Mouse (Mus musculus) myocyte (in vitro differentiated cells): Measurements from ENCODE around the gene Pou2f1. TPM values are rescaled to one million over a fixed set of nuclear protein-coding genes. Genes with fewer than 3 reads are reported as not detected.

Experiments
- H3K27me3 ChIP-seq: one replicate; pipeline ENCODE4 v1.6.1; 2011; ENCODE audit not compliant: control insufficient read depth, insufficient read depth, insufficient read length
- H3K36me3 ChIP-seq: one replicate; pipeline ENCODE4 v1.6.1; 2011; ENCODE audit not compliant: control insufficient read depth, insufficient read depth
- H3K4me2 ChIP-seq: one replicate; pipeline ENCODE4 v1.6.1; 2011; ENCODE audit warnings: low read depth, control low read depth
- H3K4me3 ChIP-seq: one replicate; pipeline ENCODE4 v1.5.1; 2011; ENCODE audit warnings: mild to moderate bottlenecking, control low read depth, moderate library complexity
- H3K79me2 ChIP-seq: one replicate; pipeline ENCODE4 v1.6.1; 2011; ENCODE audit not compliant: control insufficient read depth, insufficient read depth
- H3ac ChIP-seq: one replicate; pipeline ENCODE4 v1.6.1; 2011; ENCODE audit not compliant: control insufficient read depth, insufficient read length
- CEBPB ChIP-seq: IDR thresholded peaks from 2 replicates; pipeline ENCODE4 v1.6.1; 2011; ENCODE audit warnings: mild to moderate bottlenecking, moderate library complexity; ENCODE audit not compliant: poor library complexity, insufficient read depth, severe bottlenecking
- E2F4 ChIP-seq: IDR thresholded peaks from one replicate; pipeline ENCODE4 v1.6.1; 2011; ENCODE audit warnings: mild to moderate bottlenecking, control low read depth, moderate library complexity; ENCODE audit not compliant: insufficient read depth
- MAX ChIP-seq: IDR thresholded peaks from one replicate; pipeline ENCODE4 v1.6.1; 2011; ENCODE audit warnings: low read depth, mild to moderate bottlenecking, control low read depth
- MYOD1 ChIP-seq, 3 experiments: IDR thresholded peaks; one replicate each; pipeline ENCODE4 v1.6.1; 2011; ENCODE audit warnings: control low read depth in 2 of 3, low read depth in 2 of 3, mild to moderate bottlenecking in 2 of 3, moderate library complexity in 1 of 3; ENCODE audit not compliant: insufficient read length in 2 of 3, control insufficient read depth in 1 of 3
- MYOG ChIP-seq, 3 experiments: IDR thresholded peaks; one replicate each; pipeline ENCODE4 v1.6.1; 2011; ENCODE audit warnings: control low read depth in 2 of 3, low read depth in 2 of 3, mild to moderate bottlenecking in 2 of 3; ENCODE audit not compliant: insufficient read length in 2 of 3, control insufficient read depth in 1 of 3, insufficient read depth in 1 of 3
- POLR2A ChIP-seq: IDR thresholded peaks from one replicate; pipeline ENCODE4 v1.6.1; 2011; ENCODE audit warnings: low read depth, mild to moderate bottlenecking, control low read depth, moderate library complexity; ENCODE audit not compliant: insufficient read length
- POLR2AphosphoS2 ChIP-seq: IDR thresholded peaks from one replicate; pipeline ENCODE4 v1.6.1; 2011; ENCODE audit warnings: low read depth, control low read depth; ENCODE audit not compliant: insufficient read length
- REST ChIP-seq: IDR thresholded peaks from one replicate; pipeline ENCODE4 v1.6.1; 2011; ENCODE audit warnings: mild to moderate bottlenecking, control low read depth, moderate library complexity; ENCODE audit not compliant: insufficient read depth, insufficient read length
- SRF ChIP-seq: IDR thresholded peaks from one replicate; pipeline ENCODE4 v1.6.1; 2011; ENCODE audit warnings: low read depth; ENCODE audit not compliant: control insufficient read depth, insufficient read length
- TCF12 ChIP-seq: IDR thresholded peaks from one replicate; pipeline ENCODE4 v1.6.1; 2011; ENCODE audit warnings: mild to moderate bottlenecking, control low read depth; ENCODE audit not compliant: poor library complexity, insufficient read depth, severe bottlenecking
- TCF3 ChIP-seq: IDR thresholded peaks from one replicate; pipeline ENCODE4 v1.6.1; 2011; ENCODE audit warnings: low read depth, control low read depth; ENCODE audit not compliant: insufficient read length
- USF1 ChIP-seq: IDR thresholded peaks from one replicate; pipeline ENCODE4 v1.6.1; 2011; ENCODE audit warnings: low read depth, mild to moderate bottlenecking, control low read depth, moderate library complexity
- polyA plus RNA-seq: library from polyadenylated mRNA; unstranded; fragments of >200 nt; fragmentation: generic; extraction: Trizol; gene quantifications from one replicate; pipeline ENCODE4 v1.2.1, GENCODE M21; 2012; ENCODE audit warnings: missing spikeins

Pou2f1 gene
- polyA plus RNA-seq, 1 experiment: 2.1 TPM

GRCm38 (mm10) chr1:165948214-165948813 lies 54.2 kb downstream of the Pou2f1 start:
- Histone ChIP-seq H3K79me2 (peaks cover 42% of the 10 kb centered on the region), H3K4me3 (no peak overlapping the region), H3K27me3 (no peaks in the 10 kb centered on the region), H3K36me3 (no peaks in the 10 kb centered on the region), H3ac (no peak overlapping the region), H3K4me2 (no peak overlapping the region)
- no peak for TF ChIP-seq TCF3
- TF ChIP-seq MYOG (IDR thresholded peaks at IDR 0.05; ENCODE audit: control insufficient read depth in 1 of 3, insufficient read depth in 1 of 3, insufficient read length in 2 of 3, low read depth in 2 of 3): no peak
- no peak for TF ChIP-seq CEBPB
- TF ChIP-seq MYOD1 (IDR thresholded peaks at IDR 0.05; ENCODE audit: control insufficient read depth in 1 of 3, insufficient read length in 2 of 3, low read depth in 2 of 3): no peak
- no peak for TF ChIP-seq REST
- TF ChIP-seq POLR2AphosphoS2: no peak
- TF ChIP-seq TCF12: no peak
- no peak for TF ChIP-seq SRF
- no peak for TF ChIP-seq MAX
- no peak for TF ChIP-seq POLR2A
- TF ChIP-seq USF1: no peak
- TF ChIP-seq E2F4: no peak

- Histone ChIP-seq H3K4me3 (no peak overlapping the region), H3ac (no peak overlapping the region), H3K36me3 (no peaks in the 10 kb centered on the region), H3K4me2 (no peak overlapping the region), H3K79me2 (peaks cover 50% of the 10 kb centered on the region), H3K27me3 (no peaks in the 10 kb centered on the region)
- no peak for TF ChIP-seq POLR2AphosphoS2
- TF ChIP-seq E2F4: no peak
- no peak for TF ChIP-seq REST
- no peak for TF ChIP-seq CEBPB
- TF ChIP-seq TCF12: no peak
Observed at GRCm38 (mm10) chr1:165943270-165943669, 59.2 kb downstream of the Pou2f1 start.

DNA sequence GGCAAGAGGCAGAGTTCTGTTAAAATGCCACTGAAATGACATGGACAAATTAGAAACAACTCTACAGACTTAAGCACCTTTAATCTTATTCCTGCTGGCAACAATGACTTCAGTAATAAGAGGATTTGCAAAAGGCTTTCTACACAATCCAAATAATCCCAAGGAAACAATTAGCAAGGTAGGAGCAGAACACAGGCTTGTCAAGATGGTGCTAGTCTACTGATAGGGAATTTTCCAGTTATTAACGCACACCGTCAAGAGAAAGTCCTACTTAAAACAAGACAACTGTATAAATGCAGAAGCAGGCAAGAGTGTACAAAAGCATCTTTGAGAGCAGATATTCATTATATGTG lies 67.0 kb downstream of the Pou2f1 start:
- Histone ChIP-seq H3K4me3 (no peak overlapping the region), H3K27me3 (no peaks in the 10 kb centered on the region), H3ac (no peak overlapping the region), H3K79me2 (peaks cover 18% of the 10 kb centered on the region), H3K36me3 (no peaks in the 10 kb centered on the region), H3K4me2 (no peak overlapping the region)
- TF ChIP-seq CEBPB: no peak
- TF ChIP-seq POLR2A: no peak
- no peak for TF ChIP-seq TCF3
- no peak for TF ChIP-seq MYOG (IDR thresholded peaks at IDR 0.05; ENCODE audit: control insufficient read depth in 1 of 3, insufficient read depth in 1 of 3, insufficient read length in 2 of 3, low read depth in 2 of 3)

- no peak for TF ChIP-seq MAX
- no peak for TF ChIP-seq POLR2AphosphoS2
- no peak for TF ChIP-seq TCF12
- no peak for TF ChIP-seq TCF3
- no peak for TF ChIP-seq CEBPB
- TF ChIP-seq USF1: no peak
- TF ChIP-seq MYOG (IDR thresholded peaks at IDR 0.05; ENCODE audit: control insufficient read depth in 1 of 3, insufficient read depth in 1 of 3, insufficient read length in 2 of 3, low read depth in 2 of 3): no peak
- no peak for TF ChIP-seq REST
- no peak for TF ChIP-seq POLR2A
- TF ChIP-seq MYOD1 (IDR thresholded peaks at IDR 0.05; ENCODE audit: control insufficient read depth in 1 of 3, insufficient read length in 2 of 3, low read depth in 2 of 3): no peak
- TF ChIP-seq SRF: no peak
- TF ChIP-seq E2F4: no peak
- Histone ChIP-seq H3K36me3 (no peaks in the 10 kb centered on the region), H3K79me2 (peaks cover 17% of the 10 kb centered on the region), H3K4me2 (no peak overlapping the region), H3ac (no peak overlapping the region), H3K27me3 (no peaks in the 10 kb centered on the region), H3K4me3 (no peak overlapping the region)
Observed at GRCm38 (mm10) chr1:165934648-165935465, 67.6 kb downstream of the Pou2f1 start.
